ENCODE assay signal across 8 mouse cellular contexts in genomic region chr2:102002974-102003775, GRCm38 (mm10).
A peak's percentile ranks its signal among the peaks of the same experiment; 100 is the strongest.
DNase-seq lines count a peak whose midpoint lies in the region; ATAC-seq and TF ChIP-seq lines count a peak whose summit lies in the region.

No protein-coding gene starts in this region.

- H3K36me3 ChIP-seq in embryonic facial prominence, embryonic 11.5 days (replicated peaks; ENCODE audit: control insufficient read depth, insufficient read depth, low read depth, low read length), result no peaks in the 10 kb centered on the region
- H3K36me3 ChIP-seq in hindbrain, embryonic 10.5 days, result no peaks in the 10 kb centered on the region
- H3K36me3 ChIP-seq in limb, embryonic 14.5 days (ENCODE audit: control insufficient read depth, insufficient read depth, low read length), result no peaks in the 10 kb centered on the region

- H3K27ac ChIP-seq in cerebellum, adult 2 months (ENCODE audit: insufficient read depth, low read length), result no peak overlapping the region
- peak overlapping the region; percentile 70; the same call in 1 of the 2 replicates for H3K27ac ChIP-seq in embryonic facial prominence, embryonic 11.5 days (replicated peaks; ENCODE audit: low read depth, low read length)
- peak overlapping the region; percentile 90 for H3K27ac ChIP-seq in hindbrain, embryonic 10.5 days
- H3K27ac ChIP-seq in limb, embryonic 14.5 days (replicated peaks; ENCODE audit: low read depth, low read length), result 0 out of 2 replicates have a peak overlapping the region, but pooled peaks have one; percentile 40

- ATAC-seq in embryonic facial prominence, embryonic 11.5 days (replicated peaks; ENCODE audit: insufficient number of reproducible peaks, low FRiP score, low TSS enrichment, low read depth), result peak; percentile 5; the same call in 1 of the 2 replicates
- ATAC-seq in limb, embryonic 14.5 days (ENCODE audit: low FRiP score, low read depth), result peak; percentile 58; the same call in 1 of the 2 replicates

- no peak overlapping the region for H3K9ac ChIP-seq in embryonic facial prominence, embryonic 11.5 days (replicated peaks; ENCODE audit: low read length)
- no peak overlapping the region for H3K9ac ChIP-seq in limb, embryonic 14.5 days (ENCODE audit: low read depth, low read length, severe bottlenecking)

- TF ChIP-seq POLR2A in cerebellum, adult 2 months (IDR thresholded peaks at IDR 0.05; ENCODE audit: borderline replicate concordance, insufficient read depth, low read length), result no peak
- no peak for TF ChIP-seq POLR2A in limb, embryonic 14.5 days (IDR thresholded peaks at IDR 0.05; ENCODE audit: borderline replicate concordance, extremely low read depth, insufficient read depth, insufficient read length)

- H3K9me3 ChIP-seq in embryonic facial prominence, embryonic 11.5 days (replicated peaks; ENCODE audit: control insufficient read depth, low read length), result no peaks in the 10 kb centered on the region
- no peaks in the 10 kb centered on the region for H3K9me3 ChIP-seq in hindbrain, embryonic 10.5 days
- no peaks in the 10 kb centered on the region for H3K9me3 ChIP-seq in limb, embryonic 14.5 days (ENCODE audit: control insufficient read depth, low read length)

- TF ChIP-seq CTCF in cerebellum, adult 2 months (IDR thresholded peaks at IDR 0.05; ENCODE audit: borderline replicate concordance, insufficient read depth, low read depth, low read length), result no peak

- H3K27me3 ChIP-seq in cerebellum, adult 2 months (ENCODE audit: control insufficient read depth, insufficient read depth, low read length), result no peaks in the 10 kb centered on the region
- no peaks in the 10 kb centered on the region for H3K27me3 ChIP-seq in embryonic facial prominence, embryonic 11.5 days (ENCODE audit: control insufficient read depth, insufficient read depth, low read length)
- H3K27me3 ChIP-seq in hindbrain, embryonic 10.5 days (ENCODE audit: insufficient read depth, poor library complexity, severe bottlenecking), result no peaks in the 10 kb centered on the region
- H3K27me3 ChIP-seq in limb, embryonic 14.5 days (ENCODE audit: control insufficient read depth, insufficient read depth, low read length), result no peaks in the 10 kb centered on the region

- no peak overlapping the region for H3K4me2 ChIP-seq in embryonic facial prominence, embryonic 11.5 days (ENCODE audit: low read depth, low read length)
- no peak overlapping the region for H3K4me2 ChIP-seq in limb, embryonic 14.5 days (replicated peaks; ENCODE audit: low read depth, low read length, severe bottlenecking)

- peak; percentile 34 to 46 for DNase-seq in cerebellum, postnatal 14 days
- DNase-seq in cerebellum, adult 2 months, result no peak
- DNase-seq in embryonic facial prominence, embryonic 11.5 days (ENCODE audit: low spot score), result peak; percentile 57
- peak; percentile 69 for DNase-seq in hindbrain, embryonic 10.5 days (ENCODE audit: low spot score)
- DNase-seq in limb, embryonic 14.5 days (ENCODE audit: low spot score), result peak; percentile 68
- peak; percentile 53 for DNase-seq in retina, postnatal 7 days (ENCODE audit: low read depth, low spot score)
- DNase-seq in adrenal gland, postnatal 25 days, result no peak
- no peak for DNase-seq in gastrocnemius, postnatal 4 days (ENCODE audit: low spot score in 2 of 2)

- peaks cover 11% of the 10 kb centered on the region for H3K4me1 ChIP-seq in cerebellum, adult 2 months (ENCODE audit: control insufficient read depth, insufficient read depth, low read length)
- peaks cover 8% of the 10 kb centered on the region for H3K4me1 ChIP-seq in embryonic facial prominence, embryonic 11.5 days (ENCODE audit: control insufficient read depth, insufficient read depth, low read length)
- H3K4me1 ChIP-seq in hindbrain, embryonic 10.5 days (replicated peaks), result peaks cover 78% of the 10 kb centered on the region
- H3K4me1 ChIP-seq in limb, embryonic 14.5 days (ENCODE audit: control insufficient read depth, insufficient read depth, low read length), result peaks cover 43% of the 10 kb centered on the region

- no peak overlapping the region for H3K4me3 ChIP-seq in cerebellum, adult 2 months (replicated peaks; ENCODE audit: insufficient read depth, low read depth, low read length)
- no peak overlapping the region for H3K4me3 ChIP-seq in embryonic facial prominence, embryonic 11.5 days (ENCODE audit: low read depth, low read length)
- peak overlapping the region; percentile 14 for H3K4me3 ChIP-seq in hindbrain, embryonic 10.5 days
- no peak overlapping the region for H3K4me3 ChIP-seq in limb, embryonic 14.5 days (replicated peaks; ENCODE audit: low read length)

- 63% methylated on average over 8 of the region's 8 CpGs for WGBS in cerebellum, adult 2 months
- 25% methylated on average over 8 of the region's 8 CpGs for WGBS in embryonic facial prominence, embryonic 11.5 days
- 17% methylated on average over 8 of the region's 8 CpGs for WGBS in hindbrain, embryonic 10.5 days
- WGBS in limb, embryonic 14.5 days, result 27% methylated on average over 8 of the region's 8 CpGs

Comparison
In these comparisons a context has a peak if more than half of its experiments do, and no peak if none do; other contexts are left out.
1. DNase-seq: peak in cerebellum, postnatal 14 days (2 of 2), embryonic facial prominence, embryonic 11.5 days (single experiment), hindbrain, embryonic 10.5 days (single experiment), limb, embryonic 14.5 days (single experiment) and retina, postnatal 7 days (single experiment); none in cerebellum, adult 2 months (0 of 2), adrenal gland, postnatal 25 days (single experiment) and gastrocnemius, postnatal 4 days (0 of 2).